Mouse (Mus musculus): Measurements from ENCODE around the gene Oas2.

Gene Oas2

DNA sequence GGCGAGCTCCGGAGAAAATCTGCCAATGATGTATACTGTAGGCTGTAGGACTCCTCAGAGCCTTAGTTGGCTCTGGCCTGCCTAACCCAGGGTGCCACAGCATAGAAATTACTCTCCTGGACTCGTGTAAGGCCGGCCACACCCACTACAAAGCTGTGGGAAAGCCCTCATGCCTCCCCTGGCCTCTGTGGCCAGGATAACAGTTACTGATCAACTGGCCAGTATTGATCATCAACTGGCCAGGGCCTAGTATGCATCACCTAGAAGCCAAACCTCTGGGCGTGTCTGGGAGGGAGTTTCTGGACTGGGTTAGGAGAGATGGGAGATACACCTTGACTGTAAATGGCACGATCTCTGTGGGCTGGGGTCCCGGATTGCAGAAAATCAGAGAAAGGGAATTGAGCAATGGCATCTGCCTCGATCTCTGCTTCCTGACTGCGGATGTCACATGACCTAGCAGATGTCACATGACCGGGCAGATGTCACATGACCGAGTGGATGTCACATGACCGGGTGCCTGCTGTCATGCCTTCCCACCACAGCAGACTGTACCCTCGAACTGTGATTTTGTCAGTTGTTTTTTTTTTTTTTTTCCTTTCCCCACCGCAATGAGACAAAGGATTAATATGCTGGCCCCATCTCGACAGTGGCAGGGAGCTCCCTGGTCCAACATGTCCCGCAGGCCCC is 53.5 kb downstream of the Oas2 start:
- DNase-seq (ENCODE audit: low read depth), result peak; percentile 68

- no peak for DNase-seq (ENCODE audit: low read depth)
Measured at GRCm38 (mm10) chr5:120694695-120695074, 55.0 kb downstream of the Oas2 start.

DNA sequence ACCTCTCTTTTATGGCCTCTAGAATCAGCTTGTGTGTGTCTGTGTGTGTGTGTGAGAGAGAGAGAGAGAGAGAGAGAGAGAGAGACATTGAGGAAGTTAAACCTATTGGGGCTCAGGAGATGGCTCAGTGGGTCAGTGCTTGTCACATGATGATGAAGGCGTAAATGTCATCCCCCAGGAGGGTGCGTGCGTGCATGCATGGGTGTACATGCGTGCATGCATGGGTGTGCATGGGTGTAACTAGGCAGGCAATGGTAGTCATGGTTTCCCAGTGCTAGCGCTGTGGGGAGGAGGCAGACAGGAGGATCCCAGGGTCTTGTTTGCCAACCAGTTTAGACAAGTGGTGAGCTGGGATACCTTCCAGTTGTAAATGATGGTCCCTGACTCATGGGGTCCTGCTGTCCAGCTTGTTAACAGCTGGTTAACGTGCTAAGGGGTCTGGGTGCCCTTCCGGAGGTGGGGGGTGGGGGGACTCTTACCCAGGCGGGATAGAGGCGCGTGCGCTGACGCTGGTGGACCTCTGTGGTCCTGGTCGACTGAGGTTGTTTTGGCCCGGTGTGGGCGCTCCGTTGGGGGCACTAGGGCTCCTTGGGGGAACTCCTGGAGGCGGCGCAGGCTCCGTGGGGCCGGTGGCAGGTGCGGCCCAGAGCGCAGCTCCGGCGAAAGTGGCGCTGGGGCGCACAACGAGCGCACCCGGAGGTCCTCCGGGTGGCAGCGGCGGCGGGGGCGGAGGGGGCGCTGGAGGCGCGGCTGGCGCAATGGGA is 55.5 kb downstream of the Oas2 start:
- DNase-seq (ENCODE audit: low read depth), result no peak

GRCm38 (mm10) chr5:120692034-120692433 is 57.6 kb downstream of the Oas2 start:
- no peak for DNase-seq (ENCODE audit: low read depth)

DNA sequence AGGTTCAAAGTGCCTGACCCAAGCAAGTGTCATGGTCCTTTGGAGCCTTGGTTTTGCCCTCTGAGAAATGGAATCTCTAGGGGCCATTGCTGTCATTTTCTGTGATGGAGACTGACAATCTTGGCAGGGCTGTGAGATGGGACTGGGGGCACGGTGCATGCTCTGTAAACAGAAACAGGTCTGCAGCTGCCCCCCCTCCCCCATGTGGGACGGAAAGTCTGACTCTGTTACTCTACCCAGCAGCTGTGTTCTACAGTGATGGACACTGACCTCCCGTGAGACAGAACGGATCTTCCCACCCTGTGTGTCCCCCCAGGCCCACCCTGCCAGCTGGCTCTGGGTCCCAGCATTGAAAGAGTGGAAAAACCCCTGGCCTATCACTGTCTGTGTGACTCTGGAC is 59.2 kb downstream of the Oas2 start:
- no peak for DNase-seq (ENCODE audit: low read depth)

- peak; percentile 86 for DNase-seq (ENCODE audit: low read depth)
Measured at GRCm38 (mm10) chr5:120688434-120688833, 61.2 kb downstream of the Oas2 start.

DNA sequence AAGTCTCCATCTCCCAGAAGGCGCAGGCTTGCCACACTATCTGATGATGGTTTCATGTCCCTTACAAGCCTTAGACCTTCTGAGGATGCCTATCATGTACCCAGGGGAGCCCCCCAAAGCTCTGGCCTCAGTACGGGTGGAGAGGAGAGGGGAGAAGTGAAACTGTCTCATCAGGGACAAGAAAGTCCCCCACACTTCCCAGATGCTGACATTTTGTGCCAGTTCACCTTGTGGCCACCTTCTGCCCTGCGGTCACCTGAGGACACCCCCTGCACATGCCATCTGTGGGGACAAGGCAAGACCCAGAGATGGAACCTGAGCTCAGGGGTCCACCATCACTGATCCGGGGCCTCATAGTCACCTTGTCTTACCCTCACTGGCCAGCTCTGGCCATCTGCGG is 61.8 kb downstream of the Oas2 start:
- DNase-seq (ENCODE audit: low read depth), result peak; percentile 54

DNA sequence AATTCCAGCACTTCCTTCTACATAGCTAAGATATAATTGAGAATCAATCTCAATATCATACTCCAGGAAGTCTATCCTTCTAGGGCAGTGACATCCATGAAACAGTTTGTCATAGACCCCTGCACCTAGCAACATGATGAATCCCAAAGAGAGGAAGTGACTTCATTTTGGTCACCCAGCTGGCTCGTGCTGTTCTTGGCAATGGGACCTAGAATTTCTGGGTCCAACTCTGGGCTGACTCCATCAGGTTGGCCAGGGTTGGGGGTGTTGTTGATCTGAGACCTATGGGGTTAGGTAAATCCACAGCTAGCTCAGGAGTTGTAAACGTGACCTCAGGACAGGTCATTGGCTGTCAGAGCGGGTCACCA is 62.2 kb downstream of the Oas2 start:
- peak; percentile 51 for DNase-seq (ENCODE audit: low read depth)

DNA sequence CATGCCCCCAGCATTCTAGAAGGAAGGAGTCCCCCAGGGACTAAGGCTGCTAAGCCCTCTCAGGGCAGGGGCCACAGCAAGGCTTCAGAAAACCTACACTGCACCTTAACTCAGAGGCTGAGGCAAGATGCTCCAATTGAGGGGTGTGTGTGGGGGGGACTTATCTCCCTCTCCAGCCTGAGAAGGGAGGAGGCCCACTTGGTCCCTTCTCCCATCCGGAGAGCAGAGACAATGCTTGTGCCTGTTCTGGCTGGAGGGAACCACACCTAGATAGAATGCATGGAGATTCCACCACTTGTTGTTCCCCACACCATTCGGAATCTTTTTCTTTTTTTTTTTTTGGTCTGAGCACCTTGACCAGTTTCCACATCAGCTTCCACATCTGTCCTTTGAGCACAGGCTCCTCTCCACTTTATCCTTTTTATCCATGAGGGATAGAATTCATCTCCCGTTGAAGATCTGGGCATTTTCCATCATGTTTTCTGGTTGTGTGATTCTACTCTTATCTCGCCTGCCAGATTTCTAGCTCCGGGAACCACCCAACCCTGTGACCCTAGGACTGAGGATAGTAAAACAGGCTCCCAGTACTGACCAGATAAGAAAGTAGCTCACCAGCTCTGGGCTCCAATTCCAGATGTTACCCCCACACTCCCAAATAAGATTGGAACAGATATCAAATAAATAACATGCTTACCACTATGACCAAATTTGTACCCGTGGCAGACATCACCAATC is 62.7 kb downstream of the Oas2 start:
- no peak for DNase-seq (ENCODE audit: low read depth)

- DNase-seq (ENCODE audit: low read depth), result peak; percentile 86
Measured at GRCm38 (mm10) chr5:120685678-120686077, 64.0 kb downstream of the Oas2 start.

GRCm38 (mm10) chr5:120682982-120683771 is 66.5 kb downstream of the Oas2 start:
- DNase-seq (ENCODE audit: low read depth), result peak; percentile 73

GRCm38 (mm10) chr5:120680918-120681317 is 68.7 kb downstream of the Oas2 start:
- DNase-seq (ENCODE audit: low read depth), result no peak
